9 mouse cellular contexts compared by ENCODE assay signal in genomic region chr4:117252755-117253154, GRCm38 (mm10). TPM values are rescaled to one million over a fixed set of nuclear protein-coding genes. Genes with fewer than 3 reads are reported as not detected.
DNase-seq lines count a peak whose midpoint lies in the region; ATAC-seq and TF ChIP-seq lines count a peak whose summit lies in the region.
"Had no signal": no experiment of that assay in that cellular context is flagged by ENCODE, and none has a peak within 500 bp of the region (broad histone marks: within the 10 kb centered on the region; RNA-seq: fewer than 3 reads in every experiment).

No protein-coding gene starts in this region.

- H3K27ac ChIP-seq in heart, embryonic 10.5 days: no peak overlapping the region
- H3K27ac ChIP-seq in embryonic facial prominence, embryonic 12.5 days: peak overlapping the region; percentile 88
- H3K27ac ChIP-seq in intestine, embryonic 16.5 days (ENCODE audit: low read length): no peak overlapping the region
- H3K27ac ChIP-seq in liver, postnatal 0 days (ENCODE audit: low read depth): peak overlapping the region; percentile 76; the same call in 1 of the 2 replicates

- H3K4me2 ChIP-seq in embryonic facial prominence, embryonic 12.5 days (replicated peaks): peak overlapping the region; percentile 61
- H3K4me2 ChIP-seq in intestine, embryonic 16.5 days (ENCODE audit: low read depth, low read length): peak overlapping the region; percentile 89; the same call in 1 of the 2 replicates
- H3K4me2 ChIP-seq in liver, postnatal 0 days (ENCODE audit: low read depth, low read length): peak overlapping the region; percentile 73

- peaks cover 6% of the 10 kb centered on the region; the same call in 1 of the 2 replicates for H3K27me3 ChIP-seq in heart, embryonic 10.5 days (ENCODE audit: insufficient read depth, poor library complexity, severe bottlenecking)
- H3K27me3 ChIP-seq in embryonic facial prominence, embryonic 12.5 days: no peaks in the 10 kb centered on the region
- no peaks in the 10 kb centered on the region for H3K27me3 ChIP-seq in intestine, embryonic 16.5 days (replicated peaks; ENCODE audit: control insufficient read depth, insufficient read depth, low read length)
- no peaks in the 10 kb centered on the region for H3K27me3 ChIP-seq in liver, postnatal 0 days (ENCODE audit: insufficient read depth, low read length)

- no peaks in the 10 kb centered on the region for H3K9me3 ChIP-seq in heart, embryonic 10.5 days
- no peaks in the 10 kb centered on the region for H3K9me3 ChIP-seq in embryonic facial prominence, embryonic 12.5 days
- H3K9me3 ChIP-seq in intestine, embryonic 16.5 days (ENCODE audit: control insufficient read depth, low read length): no peaks in the 10 kb centered on the region
- no peaks in the 10 kb centered on the region for H3K9me3 ChIP-seq in liver, postnatal 0 days (ENCODE audit: low read length)

- no peak for ATAC-seq in embryonic facial prominence, embryonic 12.5 days (ENCODE audit: insufficient number of reproducible peaks, insufficient read depth, low FRiP score, low TSS enrichment)
- no peak for ATAC-seq in intestine, embryonic 16.5 days
- ATAC-seq in liver, postnatal 0 days: no peak

- H3K9ac ChIP-seq in embryonic facial prominence, embryonic 12.5 days: no peak overlapping the region
- no peak overlapping the region for H3K9ac ChIP-seq in intestine, embryonic 16.5 days (ENCODE audit: low read depth, low read length)
- no peak overlapping the region; the same call in 1 of the 2 replicates for H3K9ac ChIP-seq in liver, postnatal 0 days (replicated peaks)

- H3K36me3 ChIP-seq in heart, embryonic 10.5 days: no peaks in the 10 kb centered on the region
- H3K36me3 ChIP-seq in embryonic facial prominence, embryonic 12.5 days: no peaks in the 10 kb centered on the region
- no peaks in the 10 kb centered on the region for H3K36me3 ChIP-seq in intestine, embryonic 16.5 days (ENCODE audit: control insufficient read depth, insufficient read depth, low read length)
- no peaks in the 10 kb centered on the region for H3K36me3 ChIP-seq in liver, postnatal 0 days (replicated peaks; ENCODE audit: insufficient read depth, low read length)

- H3K4me1 ChIP-seq in heart, embryonic 10.5 days: peaks cover 21% of the 10 kb centered on the region
- H3K4me1 ChIP-seq in embryonic facial prominence, embryonic 12.5 days: peaks cover 25% of the 10 kb centered on the region
- H3K4me1 ChIP-seq in intestine, embryonic 16.5 days (ENCODE audit: control insufficient read depth, insufficient read depth, low read length): peaks cover 10% of the 10 kb centered on the region; the same call in 1 of the 2 replicates
- peaks cover 31% of the 10 kb centered on the region for H3K4me1 ChIP-seq in liver, postnatal 0 days (ENCODE audit: insufficient read depth)

- DNase-seq in heart, embryonic 10.5 days (ENCODE audit: low spot score): no peak
- DNase-seq in heart, adult 18-20 months: no peak
- DNase-seq in liver, postnatal 0 days: no peak
- no peak for DNase-seq in cerebellum, postnatal 25 days
- DNase-seq in cerebellum, adult 18-20 months: no peak
- DNase-seq in thymus, postnatal 25 days: no peak

- no peak for TF ChIP-seq CTCF in liver, postnatal 0 days (IDR thresholded peaks at IDR 0.05; ENCODE audit: low read depth)

- 89% methylated on average over 5 of the region's 5 CpGs for WGBS in heart, embryonic 10.5 days
- 79% methylated on average over 5 of the region's 5 CpGs for WGBS in embryonic facial prominence, embryonic 12.5 days
- WGBS in intestine, embryonic 16.5 days: 91% methylated on average over 5 of the region's 5 CpGs
- WGBS in liver, postnatal 0 days (ENCODE audit: insufficient replicate concordance): 75% methylated on average over 5 of the region's 5 CpGs

- peak overlapping the region; percentile 83; the same call in 1 of the 2 replicates for H3K4me3 ChIP-seq in heart, embryonic 10.5 days
- H3K4me3 ChIP-seq in embryonic facial prominence, embryonic 12.5 days: peak overlapping the region; percentile 62; the same call in 1 of the 2 replicates
- peak overlapping the region; percentile 77; the same call in 1 of the 2 replicates for H3K4me3 ChIP-seq in intestine, embryonic 16.5 days (ENCODE audit: low read length)
- peak overlapping the region; percentile 53; the same call in 1 of the 2 replicates for H3K4me3 ChIP-seq in liver, postnatal 0 days (ENCODE audit: low read depth, low read length)

- no peak for TF ChIP-seq EP300 in liver, postnatal 0 days (IDR thresholded peaks at IDR 0.05; ENCODE audit: low read depth)

RNA-seq across cellular contexts. Expression of gene Armh1, which starts 0.8 kb away (rescaled TPM):
- polyA plus RNA-seq in heart, embryonic 10.5 days (2016; fragmentation: Nextera tagmentation; extraction: Ambion mirVana): 0.20 and 0.46 TPM in 2 replicates
- under 1 TPM in 1 of 2 experiments, not detected in 1; 0.15 TPM for total RNA-seq in heart, adult 18-20 months (2021)
- polyA plus RNA-seq in embryonic facial prominence, embryonic 12.5 days (2016; fragmentation: Nextera tagmentation; extraction: Ambion mirVana): 0.64 and 1.3 TPM in 2 replicates
- polyA plus RNA-seq in intestine, embryonic 16.5 days (2015; fragmentation: Nextera tagmentation; extraction: Ambion mirVana): 0.40 and 0.47 TPM in 2 replicates
- not detected in 2 replicates for polyA plus RNA-seq in liver, postnatal 0 days (2015; fragmentation: Nextera tagmentation; extraction: Ambion mirVana)
- polyA plus RNA-seq: C2C12 had no signal

RNA-seq across cellular contexts. Expression of gene Tmem53, which starts 1.0 kb away (rescaled TPM):
- 11.0 and 14.4 TPM in 2 replicates for polyA plus RNA-seq in heart, embryonic 10.5 days (2016; fragmentation: Nextera tagmentation; extraction: Ambion mirVana)
- 10 to 100 TPM; 24.8 to 35.7 TPM for total RNA-seq in heart, adult 18-20 months (2021)
- 11.3 and 11.8 TPM in 2 replicates for polyA plus RNA-seq in embryonic facial prominence, embryonic 12.5 days (2016; fragmentation: Nextera tagmentation; extraction: Ambion mirVana)
- 11.2 and 11.8 TPM in 2 replicates for polyA plus RNA-seq in intestine, embryonic 16.5 days (2015; fragmentation: Nextera tagmentation; extraction: Ambion mirVana)
- polyA plus RNA-seq in liver, postnatal 0 days (2015; fragmentation: Nextera tagmentation; extraction: Ambion mirVana): 48.6 and 57.1 TPM in 2 replicates

Comparison
In these comparisons a context has a peak if more than half of its experiments do, and no peak if none do; other contexts are left out.
1. H3K27ac ChIP-seq: peak in embryonic facial prominence, embryonic 12.5 days (single experiment) and liver, postnatal 0 days (single experiment); none in heart, embryonic 10.5 days (single experiment) and intestine, embryonic 16.5 days (single experiment).
2. Peak in every context shown above with its lines, with median percentiles within 50 percentile points of each other: H3K4me3 ChIP-seq and H3K4me2 ChIP-seq.